Mouse (Mus musculus) heart, adult 2 months (tissue): ENCODE measurements around the gene Ildr1. TPM values are rescaled to one million over a fixed set of nuclear protein-coding genes. Genes with fewer than 3 reads are reported as not detected.

Experiments used
- DNase-seq, 2 experiments: peaks; one replicate each; pipeline ENCODE4 v3.0.0; 2021
- H3K27ac ChIP-seq: fragments of 200-600 bp; 2 replicates; pipeline ENCODE4 v1.8.1; 2022
- H3K27me3 ChIP-seq: fragments of 200-500 bp; 2 replicates; pipeline ENCODE4 v1.6.1; 2012; ENCODE audit warnings: mild to moderate bottlenecking, low read length, inconsistent platforms, mixed read lengths; ENCODE audit not compliant: control insufficient read depth, insufficient read depth
- H3K36me3 ChIP-seq: fragments of 200-500 bp; 2 replicates; pipeline ENCODE4 v1.6.1; 2012; ENCODE audit warnings: low read length, inconsistent platforms; ENCODE audit not compliant: control insufficient read depth, insufficient read depth
- H3K4me1 ChIP-seq: fragments of 200-500 bp; 2 replicates; pipeline ENCODE4 v1.6.1; 2011; ENCODE audit warnings: low read length; ENCODE audit not compliant: control insufficient read depth, insufficient read depth
- H3K4me3 ChIP-seq: fragments of 200-600 bp; 2 replicates; pipeline ENCODE4 v1.8.1; 2022
- H3K79me2 ChIP-seq: fragments of 200-500 bp; replicated peaks from 2 replicates; pipeline ENCODE4 v1.6.1; 2012; ENCODE audit warnings: mild to moderate bottlenecking, inconsistent platforms, low read length, moderate library complexity, mixed read lengths; ENCODE audit not compliant: control insufficient read depth, insufficient read depth
- H3K9ac ChIP-seq: fragments of 200-500 bp; 2 replicates; pipeline ENCODE4 v1.6.1; 2012; ENCODE audit warnings: low read depth, mild to moderate bottlenecking, control low read depth, inconsistent platforms, low read length, mixed read lengths
- CTCF ChIP-seq: fragments of 200-600 bp; IDR thresholded peaks from 2 replicates; pipeline ENCODE4 v1.8.1; 2022; ENCODE audit warnings: antibody characterized with exemption, mild to moderate bottlenecking, moderate library complexity
- EP300 ChIP-seq: fragments of 200-500 bp; IDR thresholded peaks from 2 replicates; pipeline ENCODE4 v1.6.1; 2011; ENCODE audit warnings: low read depth, low read length, control low read depth; ENCODE audit not compliant: insufficient read depth
- POLR2A ChIP-seq: fragments of 200-500 bp; IDR thresholded peaks from 2 replicates; pipeline ENCODE4 v1.6.1; 2011; ENCODE audit warnings: mild to moderate bottlenecking, low read depth, low read length, control low read depth; ENCODE audit not compliant: insufficient read depth
- WGBS: fragments of 180-500 bp; shearing (Covaris S2); methylation state at CpG from one replicate; pipeline ENCODE4 v1.1.7; 2018; 5-methylcytosine and 5-hydroxymethylcytosine counted together
- intact Hi-C: fragments of 180-260 bp; cut with DNase I; formaldehyde crosslinking; loops from one replicate; pipeline ENCODE4 v1.15.1; 2025
- polyA plus RNA-seq: library from polyadenylated mRNA; depleted of rRNA; stranded (reverse); fragments of >200 nt; gene quantifications from 2 replicates; pipeline ENCODE4 v1.2.3, GENCODE M21; 2012; rRNA removed
- total RNA-seq, 2 experiments: library from RNA; stranded (reverse); gene quantifications; 2 replicates each; pipeline ENCODE4 v1.2.3; 2021

Gene Ildr1
- total and polyA plus RNA-seq, 3 experiments, result 0.86 TPM; not detected in 2

DNA sequence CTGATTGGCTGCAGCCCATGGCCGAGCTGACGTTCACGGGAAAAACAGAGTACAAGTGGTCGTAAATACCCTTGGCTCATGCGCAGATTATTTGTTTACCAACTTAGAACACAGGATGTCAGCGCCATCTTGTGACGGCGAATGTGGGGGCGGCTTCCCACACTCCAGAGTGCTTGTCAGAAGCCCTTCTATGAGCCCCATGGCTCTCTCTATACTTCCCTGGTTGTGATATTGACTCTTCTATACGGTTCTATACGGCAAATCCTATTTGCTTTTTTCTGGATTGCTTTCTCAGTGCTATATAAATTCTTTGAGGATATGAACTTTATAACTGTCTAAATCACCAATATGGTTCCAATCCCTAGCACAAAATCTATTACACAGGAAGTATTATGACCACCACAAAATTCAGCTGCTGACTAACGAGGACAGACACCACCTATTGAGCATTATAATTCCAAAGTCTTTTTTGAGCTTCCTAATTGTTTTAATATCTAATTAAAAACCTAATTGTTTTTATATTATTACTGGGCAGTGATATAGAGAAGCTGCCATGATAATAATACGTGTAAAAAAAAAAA lies 76.5 kb downstream of the Ildr1 start:
- H3K4me1 ChIP-seq, result no peaks in the 10 kb centered on the region
- H3K36me3 ChIP-seq, result no peaks in the 10 kb centered on the region
- intact Hi-C loops, result no loop called here
- no peak for TF ChIP-seq EP300
- TF ChIP-seq CTCF, result no peak
- TF ChIP-seq POLR2A, result no peak
- no peaks in the 10 kb centered on the region for H3K79me2 ChIP-seq
- H3K4me3 ChIP-seq, result no peak overlapping the region
- no peak overlapping the region for H3K9ac ChIP-seq
- no peaks in the 10 kb centered on the region for H3K27me3 ChIP-seq
- DNase-seq, result no peak
- 83% methylated on average over 9 of the region's 13 CpGs for WGBS
- no peak overlapping the region for H3K27ac ChIP-seq

DNA sequence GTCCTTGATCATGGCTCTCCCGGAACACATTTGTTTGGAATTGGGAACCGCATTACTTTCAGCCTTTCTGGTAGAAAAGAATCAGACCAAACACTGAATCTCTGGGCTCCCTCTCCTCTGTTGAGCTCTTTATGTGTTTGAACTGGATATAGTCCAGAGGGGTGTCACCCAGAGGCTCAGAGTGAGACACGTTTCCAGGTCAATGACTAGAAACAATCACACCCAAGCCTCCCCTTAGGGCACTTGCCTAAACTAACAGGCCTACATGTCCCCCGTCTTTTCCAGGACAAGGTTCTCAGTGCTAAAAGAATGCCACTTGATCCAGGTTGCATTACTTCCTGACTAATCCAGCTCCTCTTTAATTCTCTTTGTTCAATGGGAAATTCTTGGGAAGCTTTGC lies 77.1 kb downstream of the Ildr1 start:
- Histone ChIP-seq H3K36me3 (no peaks in the 10 kb centered on the region), H3K27me3 (no peaks in the 10 kb centered on the region), H3K4me3 (no peak overlapping the region), H3K9ac (no peak overlapping the region), H3K79me2 (no peaks in the 10 kb centered on the region), H3K27ac (no peak overlapping the region), H3K4me1 (no peaks in the 10 kb centered on the region)
- WGBS, result 72% methylated on average over 4 of the region's 4 CpGs
- DNase-seq, result no peak
- TF ChIP-seq CTCF (no peak), POLR2A (no peak), EP300 (no peak)
- intact Hi-C loops, result no loop called here

DNA sequence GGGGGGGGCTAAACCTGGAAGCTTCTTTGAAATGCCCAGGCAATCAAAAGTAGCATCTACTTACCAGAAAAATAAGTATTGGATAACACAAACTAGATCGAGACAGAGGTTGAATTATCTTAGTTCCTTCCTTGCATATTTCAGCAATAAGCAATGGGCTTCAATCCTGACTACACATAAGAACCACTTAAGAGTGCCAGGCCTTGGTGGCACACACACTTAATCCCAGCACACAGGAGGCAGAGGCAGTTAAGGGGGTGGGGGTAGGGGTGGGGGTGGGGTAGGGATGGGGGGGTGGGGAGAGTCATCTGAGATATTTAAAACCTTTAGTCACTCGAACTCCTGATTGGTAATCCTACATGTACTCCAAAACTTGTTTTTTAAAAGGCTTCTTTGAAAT lies 77.5 kb downstream of the Ildr1 start:
- intact Hi-C loops, result no loop called here
- TF ChIP-seq CTCF (no peak), POLR2A (no peak), EP300 (no peak)
- 78% methylated on average over 2 of the region's 2 CpGs for WGBS
- Histone ChIP-seq H3K27ac (no peak overlapping the region), H3K36me3 (no peaks in the 10 kb centered on the region), H3K4me3 (no peak overlapping the region), H3K79me2 (no peaks in the 10 kb centered on the region), H3K27me3 (no peaks in the 10 kb centered on the region), H3K4me1 (no peaks in the 10 kb centered on the region), H3K9ac (no peak overlapping the region)
- no peak for DNase-seq

DNA sequence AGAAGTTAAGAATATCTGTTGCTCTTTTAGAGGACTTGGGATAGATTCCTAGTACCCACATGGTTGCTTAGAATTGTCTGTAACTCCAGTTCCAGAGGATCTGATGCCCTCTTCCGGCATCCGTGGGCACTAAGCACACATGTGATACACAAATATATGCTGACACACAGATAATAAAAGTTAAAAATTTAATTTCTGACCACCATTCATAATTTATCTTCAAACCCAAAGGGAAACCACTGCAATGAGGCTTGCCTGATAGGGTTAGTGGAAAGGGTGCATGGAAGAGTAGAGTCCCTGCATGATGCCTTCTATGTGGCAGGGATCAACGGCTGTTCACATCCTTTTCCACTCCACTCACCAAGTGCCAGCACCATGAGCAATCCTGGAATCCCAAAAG lies 77.9 kb downstream of the Ildr1 start:
- Histone ChIP-seq H3K4me3 (no peak overlapping the region), H3K4me1 (no peaks in the 10 kb centered on the region), H3K9ac (no peak overlapping the region), H3K36me3 (no peaks in the 10 kb centered on the region), H3K27ac (no peak overlapping the region), H3K27me3 (no peaks in the 10 kb centered on the region), H3K79me2 (no peaks in the 10 kb centered on the region)
- TF ChIP-seq CTCF, result no peak
- WGBS, result 83% methylated on average over 3 of the region's 3 CpGs
- intact Hi-C loops, result no loop called here
- DNase-seq, result no peak

DNA sequence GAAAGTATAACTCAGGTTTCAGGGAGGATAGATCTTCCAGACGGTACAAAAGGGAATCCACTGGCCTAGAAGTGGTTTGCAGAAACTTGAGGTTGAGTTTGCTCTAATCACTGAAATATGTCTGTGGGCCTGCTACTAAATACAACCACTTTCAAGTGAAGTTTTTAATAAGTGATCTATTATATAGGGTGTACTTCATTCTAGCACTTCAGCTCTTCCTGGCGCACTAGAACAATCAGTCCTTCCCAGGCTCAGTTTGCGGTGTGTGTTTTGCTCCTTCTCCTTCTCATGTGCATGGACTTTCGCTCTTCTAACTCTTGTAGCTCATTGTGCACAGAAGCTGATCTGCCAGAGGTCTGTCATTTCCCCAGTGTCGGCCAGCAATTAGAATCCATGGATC lies 79.2 kb downstream of the Ildr1 start:
- no peak overlapping the region for H3K4me3 ChIP-seq
- H3K27ac ChIP-seq, result no peak overlapping the region
- H3K9ac ChIP-seq, result no peak overlapping the region
- H3K79me2 ChIP-seq, result no peaks in the 10 kb centered on the region
- no peaks in the 10 kb centered on the region for H3K27me3 ChIP-seq
- no peak for DNase-seq
- intact Hi-C loops, result no loop called here
- WGBS, result 90% methylated on average over 5 of the region's 5 CpGs
- no peaks in the 10 kb centered on the region for H3K36me3 ChIP-seq
- no peaks in the 10 kb centered on the region for H3K4me1 ChIP-seq
- no peak for TF ChIP-seq POLR2A

DNA sequence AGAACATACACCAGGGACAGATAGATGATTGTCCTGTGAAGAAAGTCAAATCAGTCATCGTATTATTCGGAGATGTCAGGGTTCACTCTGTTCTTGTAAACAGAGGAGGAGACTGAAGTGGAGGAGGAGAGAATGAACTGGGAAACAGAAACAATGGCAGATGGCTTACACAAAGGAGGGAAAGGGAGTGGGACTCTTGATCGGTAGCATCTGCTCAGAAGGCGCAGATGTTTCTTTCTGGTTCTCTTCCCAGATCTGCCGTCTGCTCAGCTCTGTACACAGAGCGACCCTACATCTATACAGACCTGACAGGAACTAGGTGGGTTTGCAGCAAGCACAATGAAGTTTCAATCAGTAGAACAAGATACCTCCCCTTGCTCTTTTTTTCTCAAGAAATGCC lies 81.9 kb downstream of the Ildr1 start:
- Histone ChIP-seq H3K4me3 (no peak overlapping the region), H3K36me3 (no peaks in the 10 kb centered on the region), H3K27ac (no peak overlapping the region), H3K9ac (no peak overlapping the region), H3K4me1 (no peaks in the 10 kb centered on the region), H3K27me3 (no peaks in the 10 kb centered on the region), H3K79me2 (no peaks in the 10 kb centered on the region)
- no peak for DNase-seq
- 76% methylated on average over 6 of the region's 6 CpGs for WGBS
- TF ChIP-seq CTCF (no peak), EP300 (no peak), POLR2A (no peak)
- intact Hi-C loops, result no loop called here

Other genes with a start within 250 kb of the Ildr1 start
- not detected for gene Stfa3, start 238.6 kb upstream of the Ildr1 start, total RNA-seq
- gene Stfa3, start 238.6 kb upstream of the Ildr1 start, polyA plus RNA-seq, result not detected in 2 replicates
- gene Casr, start 131.8 kb upstream of the Ildr1 start, total RNA-seq, result under 1 TPM in 1 of 2 experiments, not detected in 1; 0.05 TPM
- not detected in 2 replicates for gene Casr, start 131.8 kb upstream of the Ildr1 start, polyA plus RNA-seq
- 1 to 10 TPM; 1.1 to 1.4 TPM for gene Cd86, start 27.9 kb upstream of the Ildr1 start, total RNA-seq
- 1.00 and 1.9 TPM in 2 replicates for gene Cd86, start 27.9 kb upstream of the Ildr1 start, polyA plus RNA-seq
- gene Slc15a2, start 91.0 kb downstream of the Ildr1 start, total RNA-seq, result 1 to 10 TPM; 1.6 to 2.2 TPM
- gene Slc15a2, start 91.0 kb downstream of the Ildr1 start, polyA plus RNA-seq, result 3.3 and 4.7 TPM in 2 replicates
- gene Iqcb1, start 134.4 kb downstream of the Ildr1 start, total RNA-seq, result 10 to 100 TPM; 12.1 to 14.1 TPM
- gene Iqcb1, start 134.4 kb downstream of the Ildr1 start, polyA plus RNA-seq, result 3.8 and 5.8 TPM in 2 replicates
- 1 to 10 TPM; 1.1 TPM for gene Eaf2, start 181.0 kb downstream of the Ildr1 start, total RNA-seq
- 0.23 and 0.85 TPM in 2 replicates for gene Eaf2, start 181.0 kb downstream of the Ildr1 start, polyA plus RNA-seq
- gene Golgb1, start 181.2 kb downstream of the Ildr1 start, total RNA-seq, result 10 to 100 TPM; 41.6 to 52.1 TPM
- 27.7 and 39.9 TPM in 2 replicates for gene Golgb1, start 181.2 kb downstream of the Ildr1 start, polyA plus RNA-seq
- 1 to 10 TPM; 7.3 to 9.1 TPM for gene Hcls1, start 241.0 kb downstream of the Ildr1 start, total RNA-seq
- gene Hcls1, start 241.0 kb downstream of the Ildr1 start, polyA plus RNA-seq, result 7.2 and 9.3 TPM in 2 replicates